Mouse (Mus musculus) WW6 (cell line): ENCODE results near the gene Gm20458.

Experiments
- DNase-seq: peaks from one replicate; pipeline ENCODE4 v3.0.0-alpha.2; 2013; ENCODE audit warnings: low read depth, low spot score

Gm20458 gene

GRCm38 (mm10) chr2:164453047-164453757 is 7.6 kb upstream of the Gm20458 start:
- DNase-seq: no peak

GRCm38 (mm10) chr2:164453887-164454500 is 6.8 kb upstream of the Gm20458 start:
- DNase-seq: no peak

GRCm38 (mm10) chr2:164454846-164455245 is 5.9 kb upstream of the Gm20458 start:
- no peak for DNase-seq

- no peak for DNase-seq
These were observed 5.2 kb upstream of the Gm20458 start for GRCm38 (mm10) chr2:164455421-164456190.

- no peak for DNase-seq
These were observed 4.4 kb upstream of the Gm20458 start for GRCm38 (mm10) chr2:164456413-164456812.

- no peak for DNase-seq
These were observed 3.9 kb upstream of the Gm20458 start, which contains the start of gene Sys1 for GRCm38 (mm10) chr2:164456864-164457300. Gene Sys1 (plus strand): TSS chr2:164456964.

GRCm38 (mm10) chr2:164457942-164458341 is 2.8 kb upstream of the Gm20458 start:
- no peak for DNase-seq

GRCm38 (mm10) chr2:164458535-164458934 is 2.2 kb upstream of the Gm20458 start:
- DNase-seq: no peak

- DNase-seq: no peak
These were observed 4.4 kb downstream of the Gm20458 start for GRCm38 (mm10) chr2:164465161-164465560.

GRCm38 (mm10) chr2:164466787-164467186 is 6.0 kb downstream of the Gm20458 start:
- no peak for DNase-seq

GRCm38 (mm10) chr2:164470254-164470653 is 9.5 kb downstream of the Gm20458 start:
- DNase-seq: peak; percentile 65

GRCm38 (mm10) chr2:164473624-164474023 is 12.9 kb downstream of the Gm20458 start, which contains the start of gene Trp53tg5:
Gene Trp53tg5 (minus strand): TSS chr2:164473724.
- DNase-seq: no peak

GRCm38 (mm10) chr2:164485681-164486257 is 25.0 kb downstream of the Gm20458 start, which contains the start of gene Dbndd2:
Gene Dbndd2 (plus strand): TSS chr2:164486106.
- no peak for DNase-seq

GRCm38 (mm10) chr2:164486258-164487114 is 25.7 kb downstream of the Gm20458 start:
- no peak for DNase-seq

- DNase-seq: no peak
These were observed 26.4 kb downstream of the Gm20458 start for GRCm38 (mm10) chr2:164487115-164487527.

GRCm38 (mm10) chr2:164487812-164488211 is 27.0 kb downstream of the Gm20458 start:
- DNase-seq: no peak

GRCm38 (mm10) chr2:164494126-164494525 is 33.4 kb downstream of the Gm20458 start:
- DNase-seq: no peak

GRCm38 (mm10) chr2:164496331-164496730 is 35.6 kb downstream of the Gm20458 start:
- no peak for DNase-seq

- DNase-seq: peak; percentile 45
These were observed 36.3 kb downstream of the Gm20458 start, which contains the start of gene Pigt for GRCm38 (mm10) chr2:164496847-164497690. Gene Pigt (plus strand): TSS chr2:164497520.
